Mouse (Mus musculus): Measurements from ENCODE around the gene Nt5c2.

Nt5c2 gene

DNA sequence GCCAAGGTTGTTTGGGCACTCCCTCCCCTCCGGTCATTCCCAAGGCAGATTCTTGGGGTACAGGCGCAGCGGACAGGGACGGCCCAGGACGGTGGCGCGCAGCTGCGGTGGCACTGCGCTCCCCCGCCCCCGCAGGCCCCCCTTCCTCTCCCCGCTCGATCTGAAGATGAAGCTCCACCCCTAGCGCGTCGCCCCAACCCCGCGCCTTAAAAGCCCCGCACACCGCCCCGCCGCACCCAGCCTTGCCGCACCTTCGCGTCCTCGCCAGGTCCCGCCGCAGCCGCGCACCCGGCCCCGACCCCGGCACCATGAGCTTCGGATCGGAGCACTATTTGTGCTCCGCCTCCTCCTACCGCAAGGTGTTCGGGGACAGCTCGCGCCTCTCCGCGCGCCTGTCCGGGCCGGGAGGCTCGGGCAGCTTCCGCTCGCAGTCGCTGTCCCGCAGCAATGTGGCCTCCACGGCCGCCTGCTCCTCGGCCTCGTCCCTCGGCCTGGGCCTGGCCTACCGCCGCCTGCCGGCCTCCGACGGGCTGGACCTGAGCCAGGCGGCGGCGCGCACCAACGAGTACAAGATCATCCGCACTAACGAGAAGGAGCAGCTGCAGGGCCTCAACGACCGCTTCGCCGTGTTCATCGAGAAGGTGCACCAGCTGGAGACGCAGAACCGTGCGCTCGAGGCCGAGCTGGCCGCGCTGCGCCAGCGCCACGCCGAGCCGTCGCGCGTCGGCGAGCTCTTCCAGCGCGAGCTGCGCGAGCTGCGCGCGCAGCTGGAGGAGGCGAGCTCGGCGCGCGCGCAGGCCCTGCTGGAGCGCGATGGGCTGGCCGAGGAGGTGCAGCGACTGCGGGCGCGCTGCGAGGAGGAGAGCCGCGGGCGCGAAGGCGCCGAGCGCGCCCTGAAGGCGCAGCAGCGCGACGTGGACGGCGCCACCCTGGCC is at the start of gene Nt5c2, which contains the start of gene Ina:
Gene Nt5c2 (minus strand): TSS at position 707 of the 935 bp plus-strand sequence.
Gene Ina (plus strand): TSS at position 252 of the 935 bp plus-strand sequence.
- DNase-seq (ENCODE audit: low read depth): no peak

GRCm38 (mm10) chr19:47057684-47058083 is 42.7 kb upstream of the Nt5c2 start:
- no peak for DNase-seq (ENCODE audit: low read depth)

DNA sequence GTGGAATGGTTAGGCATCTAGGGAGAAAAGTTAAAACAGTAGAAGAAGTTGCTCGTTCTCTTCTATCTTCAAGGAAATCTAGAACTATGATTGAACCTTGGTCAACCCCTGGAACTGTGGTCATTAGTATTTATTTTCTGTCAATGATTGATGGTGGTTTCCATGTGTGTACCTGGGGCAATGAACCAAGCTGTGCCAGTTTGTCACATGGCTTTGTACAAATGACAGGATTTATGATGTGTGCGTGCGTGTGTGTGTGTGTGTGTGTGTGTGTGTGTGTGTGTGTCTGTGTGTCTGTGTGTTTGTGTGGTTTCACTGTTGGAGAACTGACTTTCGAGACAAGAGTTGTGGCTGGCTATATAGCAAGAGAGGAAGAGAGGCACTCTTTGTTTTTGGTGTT is 38.5 kb upstream of the Nt5c2 start:
- no peak for DNase-seq (ENCODE audit: low read depth)

DNA sequence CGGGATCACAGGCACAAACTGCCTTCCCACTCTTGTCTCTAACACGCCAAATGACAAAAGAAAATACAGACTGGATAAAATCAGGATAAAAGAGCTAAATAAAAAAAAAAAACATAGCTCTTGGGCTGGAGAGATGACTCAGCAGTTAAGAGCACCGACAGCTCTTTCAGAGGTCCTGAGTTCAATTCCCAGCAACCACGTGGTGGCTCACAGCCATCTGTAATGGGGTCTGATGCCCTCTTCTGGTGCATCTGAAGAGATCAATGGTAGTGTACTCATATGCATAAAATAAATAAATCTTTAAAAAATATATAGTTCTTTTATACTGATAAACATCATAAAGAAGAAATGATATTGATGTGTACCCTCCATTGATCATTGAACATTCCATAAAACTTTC is 38.0 kb upstream of the Nt5c2 start:
- DNase-seq (ENCODE audit: low read depth): no peak

DNA sequence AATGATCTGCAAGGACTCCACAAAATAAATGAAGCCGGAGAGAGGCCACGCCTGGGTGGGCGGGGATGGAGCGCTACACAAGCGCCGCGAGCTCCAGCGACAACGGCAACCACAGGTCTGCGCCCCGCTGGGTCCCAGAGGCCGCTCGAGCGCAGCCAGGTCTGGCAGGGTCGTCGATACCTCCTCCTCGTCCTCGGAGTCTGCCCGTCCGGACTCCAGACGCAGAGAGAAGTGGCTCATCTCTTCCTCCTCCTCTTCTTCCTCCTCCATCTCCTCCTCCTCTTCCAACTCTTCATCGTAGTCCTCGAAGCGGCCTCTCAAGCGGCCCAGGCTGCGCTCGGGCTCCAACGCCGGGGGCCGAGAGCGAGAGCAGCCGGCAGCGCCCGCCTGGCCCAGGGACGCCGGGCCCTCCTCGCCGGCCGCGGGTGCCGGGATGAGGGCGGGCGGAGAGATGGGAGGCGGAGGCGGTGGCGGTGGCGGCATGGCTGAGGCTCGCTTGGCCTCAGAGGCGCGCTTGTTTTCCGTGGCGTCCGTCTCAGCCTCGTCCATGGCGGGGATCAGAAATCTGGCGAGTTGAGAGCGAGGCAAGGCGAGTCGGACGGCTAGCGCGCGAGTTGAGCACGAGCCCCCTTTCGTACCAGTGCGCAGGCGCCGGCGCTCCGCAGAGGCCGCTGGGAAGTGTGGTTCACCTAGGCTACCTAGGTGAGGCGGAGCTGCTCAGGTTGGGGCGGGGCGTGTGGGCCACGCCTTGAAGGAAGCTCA is 35.5 kb upstream of the Nt5c2 start, which contains the start of gene Pcgf6:
Gene Pcgf6 (minus strand): TSS at position 636 of the 762 bp plus-strand sequence.
- peak; percentile 77 for DNase-seq (ENCODE audit: low read depth)

DNA sequence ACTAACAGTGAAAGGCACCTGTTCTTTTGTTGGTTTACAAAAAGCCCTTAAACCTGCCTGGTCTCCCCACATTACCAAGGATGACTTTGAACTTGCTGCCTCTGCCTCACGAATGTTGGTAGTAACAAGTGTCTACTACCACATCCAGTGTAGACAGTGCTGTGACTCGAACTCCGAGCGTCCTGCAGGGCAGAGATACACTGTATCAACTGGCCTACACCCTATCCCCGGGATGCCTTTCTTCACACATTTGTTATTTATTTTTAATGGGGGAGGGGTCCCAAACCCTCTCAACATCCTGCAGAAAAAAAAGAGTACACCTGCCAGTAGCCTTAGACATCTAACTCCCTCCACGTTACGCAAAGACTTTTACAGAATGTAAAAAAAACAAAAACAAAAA is 34.9 kb upstream of the Nt5c2 start:
- DNase-seq (ENCODE audit: low read depth): no peak

- DNase-seq (ENCODE audit: low read depth): no peak
Measured at GRCm38 (mm10) chr19:47049061-47049460, 34.1 kb upstream of the Nt5c2 start.

DNA sequence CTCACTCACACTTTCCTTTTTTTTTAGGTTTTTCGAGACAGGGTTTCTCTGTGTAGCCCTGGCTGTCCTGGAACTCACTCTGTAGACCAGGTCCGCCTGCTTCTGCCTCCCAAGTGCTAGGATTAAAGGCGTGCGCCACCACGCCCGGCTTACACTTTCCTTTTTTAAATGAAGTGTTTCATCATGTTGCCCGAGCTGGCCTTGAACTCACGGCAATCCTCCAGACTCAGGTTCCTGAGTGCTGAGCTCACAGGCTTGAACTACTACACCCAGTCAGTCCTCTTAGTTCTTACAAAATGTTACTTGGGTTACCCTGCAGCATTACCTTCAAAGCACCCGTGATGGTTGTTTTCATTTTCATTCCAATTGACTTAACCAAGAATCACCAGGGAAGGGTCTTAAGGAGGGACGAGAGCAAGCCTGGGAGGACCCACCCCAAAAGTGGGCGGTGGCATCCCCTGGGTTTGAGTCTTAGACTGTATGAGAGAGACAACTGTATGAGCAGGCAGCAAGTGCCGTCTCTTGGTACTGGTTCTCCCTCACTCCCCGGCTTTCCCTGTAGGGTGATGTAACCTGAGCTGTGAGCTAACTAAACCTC is 32.4 kb upstream of the Nt5c2 start:
- DNase-seq (ENCODE audit: low read depth): no peak

DNA sequence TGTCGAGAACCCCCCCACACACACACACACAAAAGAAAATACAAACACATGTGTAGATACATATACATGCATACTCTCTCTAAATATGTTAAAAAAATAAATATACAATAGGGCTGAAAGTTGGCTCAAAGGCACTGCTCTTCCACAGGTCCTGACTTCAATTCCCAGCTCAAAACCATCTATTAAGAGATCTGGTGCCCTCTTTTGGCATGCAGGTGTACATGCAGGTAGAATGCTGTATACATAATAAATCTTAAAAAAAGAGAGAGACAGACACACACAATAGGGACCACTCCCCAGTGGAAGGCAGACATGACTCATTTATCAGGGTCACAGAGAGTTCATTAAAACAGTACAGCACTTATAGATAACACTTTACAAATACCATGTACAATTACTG is 31.4 kb upstream of the Nt5c2 start:
- DNase-seq (ENCODE audit: low read depth): peak; percentile 45

DNA sequence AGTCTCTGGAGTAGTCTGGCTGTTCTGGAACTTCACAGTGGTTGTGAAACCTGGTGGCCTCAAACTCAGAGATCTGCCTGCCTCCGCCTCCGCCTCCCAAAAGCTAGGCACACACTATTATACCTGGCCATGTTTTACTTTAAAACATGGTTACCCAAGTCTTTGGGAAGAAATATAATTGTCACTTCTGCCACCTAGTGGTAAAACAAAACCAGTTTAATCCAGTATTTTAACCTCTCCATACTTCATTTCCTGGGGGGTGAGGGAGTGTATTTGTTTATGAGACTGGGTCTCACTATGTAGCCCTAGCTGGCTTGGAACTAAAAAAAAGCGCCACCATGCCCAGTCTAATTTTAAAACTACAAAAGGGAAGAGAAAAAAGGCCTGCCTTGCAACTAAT is 28.7 kb upstream of the Nt5c2 start:
- peak; percentile 51 for DNase-seq (ENCODE audit: low read depth)

- no peak for DNase-seq (ENCODE audit: low read depth)
Measured at GRCm38 (mm10) chr19:47040720-47041473, 25.9 kb upstream of the Nt5c2 start.

DNA sequence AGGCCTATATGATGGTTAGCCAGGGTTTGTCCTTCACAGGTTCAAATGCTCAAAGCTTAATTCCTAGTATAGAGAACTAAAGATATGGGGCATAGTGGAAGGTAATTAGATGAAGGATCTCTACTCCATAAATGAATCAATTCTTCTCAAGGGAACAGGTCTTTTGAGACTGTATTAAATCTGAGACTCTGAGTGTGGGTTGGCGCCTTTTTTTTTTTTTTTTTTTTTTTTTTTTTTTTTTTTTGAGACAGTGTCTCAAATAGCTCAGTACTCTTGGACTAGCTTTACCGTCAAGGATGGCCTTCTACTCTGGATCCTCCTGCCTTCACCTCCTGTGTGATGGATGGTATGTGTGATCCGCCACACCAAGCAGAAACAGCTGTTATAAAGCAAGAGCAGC is 21.6 kb upstream of the Nt5c2 start:
- no peak for DNase-seq (ENCODE audit: low read depth)

DNA sequence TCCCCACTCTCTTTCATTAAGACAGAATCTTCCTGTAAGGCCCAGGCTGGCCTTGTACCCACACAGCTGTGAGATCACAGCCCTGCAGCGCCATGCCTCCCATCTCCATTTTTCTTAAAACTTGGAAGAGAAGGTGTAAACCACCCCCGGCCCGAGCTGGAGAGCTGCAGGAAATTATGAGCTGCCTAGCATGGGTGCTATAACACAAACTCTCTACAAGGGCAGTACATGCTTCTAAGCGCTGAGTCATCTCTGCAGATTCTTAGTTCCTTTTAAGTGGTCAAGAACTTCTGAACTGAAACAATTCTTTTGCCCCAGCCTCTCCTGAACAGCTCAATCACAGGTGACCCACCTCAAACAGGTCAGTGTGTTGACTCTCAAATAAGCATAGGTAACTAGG is 20.0 kb upstream of the Nt5c2 start:
- DNase-seq (ENCODE audit: low read depth): peak; percentile 50

DNA sequence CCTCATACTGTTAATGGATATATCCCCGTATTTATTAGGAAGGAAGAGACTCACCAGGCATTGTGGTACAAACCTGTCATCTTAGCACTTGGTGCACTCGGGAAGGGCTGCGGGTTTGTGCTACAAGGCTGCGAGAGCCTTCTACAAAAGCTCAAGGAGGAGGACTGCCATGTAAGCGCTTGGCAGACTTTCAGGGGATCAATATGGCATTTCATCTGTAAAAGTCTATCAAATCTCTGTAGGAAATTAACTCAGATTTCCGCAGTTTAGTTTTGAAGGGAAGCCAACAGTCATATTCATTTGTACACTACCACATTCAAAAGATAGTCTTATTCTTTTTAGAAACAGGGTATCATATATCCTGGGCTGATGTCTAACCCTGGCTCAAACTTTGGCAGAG is 16.8 kb upstream of the Nt5c2 start:
- DNase-seq (ENCODE audit: low read depth): no peak

GRCm38 (mm10) chr19:47029796-47030195 is 14.8 kb upstream of the Nt5c2 start:
- no peak for DNase-seq (ENCODE audit: low read depth)

DNA sequence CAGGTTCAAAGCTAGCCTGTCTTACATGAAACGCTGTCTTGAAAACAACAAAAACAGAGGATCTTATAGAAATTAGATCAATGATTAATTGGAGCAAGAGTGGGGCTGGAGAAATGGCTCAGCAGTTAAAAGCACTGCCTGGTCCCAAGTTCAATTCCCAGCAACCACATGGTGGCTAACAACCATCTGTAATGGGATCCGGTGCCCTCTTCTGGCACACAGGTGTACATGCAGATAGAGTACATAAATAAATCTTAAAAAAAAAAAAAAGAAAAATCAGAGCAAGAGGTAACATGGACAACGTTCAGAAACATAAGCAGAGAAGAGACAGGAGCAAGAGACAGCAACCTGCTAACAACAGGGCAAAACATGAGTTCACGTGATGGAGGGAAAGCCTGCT is 11.6 kb upstream of the Nt5c2 start:
- DNase-seq (ENCODE audit: low read depth): no peak

DNA sequence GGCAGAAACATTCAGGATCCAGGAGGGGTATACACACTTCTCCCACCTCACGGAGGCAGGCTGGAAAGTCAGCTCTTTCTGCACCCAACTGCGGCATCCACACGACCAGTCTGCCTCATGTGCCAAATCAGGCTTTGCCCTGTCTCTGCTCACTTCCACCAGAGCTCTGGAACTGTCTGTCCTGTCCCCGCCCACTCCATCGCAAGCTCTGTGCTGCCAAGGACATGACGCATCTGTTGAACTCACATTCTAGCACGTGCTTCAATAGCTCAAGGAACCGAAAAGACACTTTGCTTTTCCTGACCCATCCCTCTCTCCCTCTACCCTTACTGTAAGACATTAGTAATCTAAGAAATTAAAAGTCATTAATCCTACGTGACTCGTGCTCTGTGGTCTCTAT is 10.0 kb upstream of the Nt5c2 start:
- no peak for DNase-seq (ENCODE audit: low read depth)

- no peak for DNase-seq (ENCODE audit: low read depth)
Measured at GRCm38 (mm10) chr19:47023546-47023945, 8.6 kb upstream of the Nt5c2 start.

GRCm38 (mm10) chr19:47022709-47023108 is 7.8 kb upstream of the Nt5c2 start:
- no peak for DNase-seq (ENCODE audit: low read depth)

DNA sequence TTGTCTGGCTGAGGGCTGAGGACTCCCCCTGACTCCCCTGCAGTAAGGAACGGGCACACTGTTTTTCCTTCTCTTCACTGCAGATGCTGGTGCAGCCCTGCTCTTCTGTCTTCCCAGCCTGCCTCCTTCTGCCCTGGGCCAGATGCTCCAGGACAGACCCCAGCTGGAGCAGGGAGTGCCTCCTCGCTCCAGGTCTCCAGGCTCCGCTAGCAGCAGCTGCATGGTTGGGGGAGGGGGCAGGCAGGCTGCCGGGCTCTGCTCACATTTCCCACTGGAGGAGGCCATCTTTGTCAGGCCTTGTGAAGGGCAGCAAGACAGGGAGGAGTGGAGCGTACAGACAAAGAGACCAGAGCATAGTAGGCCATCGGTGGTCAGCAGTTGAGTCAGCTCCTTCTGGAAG is 4.4 kb upstream of the Nt5c2 start:
- DNase-seq (ENCODE audit: low read depth): no peak

- DNase-seq (ENCODE audit: low read depth): no peak
Measured at GRCm38 (mm10) chr19:47018330-47018729, 3.4 kb upstream of the Nt5c2 start.

DNA sequence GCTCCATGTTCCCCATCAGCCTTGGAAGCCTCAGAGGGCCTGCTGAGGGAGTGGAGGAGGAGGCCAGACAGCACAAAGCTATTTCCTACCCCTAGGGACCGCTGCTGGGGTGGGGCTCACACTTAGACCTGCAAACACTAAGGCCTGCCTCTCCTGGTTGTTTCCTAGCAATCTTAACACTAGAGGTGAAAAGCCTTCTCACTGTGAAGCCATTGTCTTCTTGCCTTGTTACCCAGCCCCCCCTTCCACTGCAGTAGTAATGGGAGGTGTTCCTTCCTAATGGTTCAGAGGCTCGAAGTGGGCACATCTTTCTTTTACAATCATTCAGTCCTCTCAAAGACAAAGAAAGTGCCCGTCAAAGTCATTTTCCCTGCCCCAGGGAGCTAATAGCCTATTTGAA is 2.9 kb upstream of the Nt5c2 start:
- no peak for DNase-seq (ENCODE audit: low read depth)

Measured in 416B (cell line).